Mouse (Mus musculus) heart, embryonic 14.5 days (tissue): ENCODE results near the gene Crebbp. TPM values are rescaled to one million over a fixed set of nuclear protein-coding genes. Genes with fewer than 3 reads are reported as not detected.

Source experiments
- ATAC-seq: fragments of 200-750 bp; cut with Nextera tagmentation; 2 replicates; pipeline ENCODE4 v1.8.0; 2017; ENCODE audit warnings: low read depth, moderate TSS enrichment; ENCODE audit not compliant: insufficient number of reproducible peaks, insufficient read depth, low FRiP score
- H3K27ac ChIP-seq, 2 experiments: fragments of 200-500 bp in 1 of 2; fragments of 300-500 bp in 1 of 2; sonication (generic) in 1 of 2; replicated peaks in 1 of 2; 2 replicates each; pipeline ENCODE4 v1.5.1; 2012 to 2014; ENCODE audit warnings: low read depth in 2 of 2, low read length in 2 of 2, control low read depth in 1 of 2, mild to moderate bottlenecking in 1 of 2, mixed read lengths in 1 of 2; ENCODE audit not compliant: control insufficient read depth in 1 of 2, insufficient read depth in 1 of 2
- H3K27me3 ChIP-seq: fragments of 300-500 bp; sonication (generic); 2 replicates; pipeline ENCODE4 v1.6.1; 2014; ENCODE audit warnings: mild to moderate bottlenecking, low read length, control low read depth; ENCODE audit not compliant: control insufficient read depth, insufficient read depth
- H3K36me3 ChIP-seq: fragments of 300-500 bp; sonication (generic); 2 replicates; pipeline ENCODE4 v1.6.1; 2014; ENCODE audit warnings: mild to moderate bottlenecking, control low read depth, low read length, mixed read lengths; ENCODE audit not compliant: control insufficient read depth, insufficient read depth
- H3K4me1 ChIP-seq, 2 experiments: fragments of 200-500 bp in 1 of 2; fragments of 300-500 bp in 1 of 2; sonication (generic) in 1 of 2; 2 replicates each; pipeline ENCODE4 v1.6.1; 2012 to 2014; ENCODE audit warnings: low read length in 2 of 2, control low read depth in 1 of 2, mixed read lengths in 1 of 2; ENCODE audit not compliant: control insufficient read depth in 2 of 2, insufficient read depth in 2 of 2
- H3K4me2 ChIP-seq: fragments of 300-500 bp; sonication (generic); 2 replicates; pipeline ENCODE4 v1.6.1; 2014; ENCODE audit warnings: mild to moderate bottlenecking, low read length
- H3K4me3 ChIP-seq, 2 experiments: fragments of 200-500 bp in 1 of 2; fragments of 300-500 bp in 1 of 2; sonication (generic) in 1 of 2; 2 replicates each; pipeline ENCODE4 v1.5.1; 2012 to 2014; ENCODE audit warnings: low read length in 2 of 2, mild to moderate bottlenecking in 2 of 2, control low read depth in 1 of 2, low read depth in 1 of 2, moderate library complexity in 1 of 2; ENCODE audit not compliant: control insufficient read depth in 1 of 2, insufficient read depth in 1 of 2
- H3K9ac ChIP-seq: fragments of 300-500 bp; sonication (generic); 2 replicates; pipeline ENCODE4 v1.6.1; 2014; ENCODE audit warnings: mild to moderate bottlenecking, low read length
- H3K9me3 ChIP-seq: fragments of 300-500 bp; sonication (generic); 2 replicates; pipeline ENCODE4 v1.6.1; 2016; ENCODE audit warnings: low read length, control low read depth; ENCODE audit not compliant: control insufficient read depth
- WGBS: fragments of 180-500 bp; shearing (Covaris S2); extraction: QIAGEN DNeasy Blood & Tissue Kit; methylation state at CpG from one replicate; pipeline ENCODE4 v1.1.7; 2014; 5-methylcytosine and 5-hydroxymethylcytosine counted together
- microRNA-seq: library from miRNA; unstranded; fragments of <30 nt; microRNA quantifications from one replicate; pipeline ENCODE4, GENCODE M21; 2016
- polyA plus RNA-seq: library from polyadenylated mRNA; unstranded; fragments of >200 nt; fragmentation: Nextera tagmentation; extraction: Ambion mirVana; gene quantifications from 2 replicates; pipeline ENCODE4 v1.2.1, GENCODE M21; 2014

The Crebbp gene
- polyA plus RNA-seq, 1 experiment from 2014 or later = 24.8 TPM

- WGBS = 71% methylated on average over 4 of the region's 6 CpGs
Measured at GRCm38 (mm10) chr16:4031441-4032274, 182.1 kb downstream of the Crebbp start.

More at GRCm38 (mm10) chr16:4031441-4032274, 182.1 kb downstream of the Crebbp start:
- H3K4me2 ChIP-seq = no peak overlapping the region
- no peak overlapping the region for H3K4me3 ChIP-seq
- H3K36me3 ChIP-seq = peaks cover under 1% of the 10 kb centered on the region
- H3K27ac ChIP-seq = no peak overlapping the region
- peaks cover 0 to 5% of the 10 kb centered on the region in 2 experiments; a peak in 1 of 4 replicates for H3K4me1 ChIP-seq
- no peaks in the 10 kb centered on the region for H3K9me3 ChIP-seq
- ATAC-seq = no peak
- H3K27me3 ChIP-seq = no peaks in the 10 kb centered on the region
- H3K9ac ChIP-seq = no peak overlapping the region

Small RNA genes within 50 kb of the gene (microRNA-seq; reads per million reads assigned to microRNA genes)
- not detected for gene Gm23413

Other genes starting within 250 kb of the Crebbp start
- 1.9 and 2.3 TPM in 2 replicates for gene Nlrc3, start 237.4 kb downstream of the Crebbp start, polyA plus RNA-seq
- 11.0 and 11.2 TPM in 2 replicates for gene Slx4, start 210.2 kb downstream of the Crebbp start, polyA plus RNA-seq
- 4.4 and 4.5 TPM in 2 replicates for gene Dnase1, start 177.1 kb downstream of the Crebbp start, polyA plus RNA-seq
- gene Trap1, start 136.2 kb downstream of the Crebbp start, polyA plus RNA-seq = 117 and 122 TPM in 2 replicates
- 1.5 and 1.8 TPM in 2 replicates for gene Adcy9, start 206.5 kb upstream of the Crebbp start, polyA plus RNA-seq